Mouse (Mus musculus) cerebellum, postnatal 10 days (tissue): ENCODE data around the gene Ikzf3.

ENCODE experiments used
- DNase-seq, 2 experiments: peaks; one replicate each; pipeline ENCODE4 v3.0.0; 2021; ENCODE audit warnings: mixed read lengths in 2 of 2

The Ikzf3 gene

DNA sequence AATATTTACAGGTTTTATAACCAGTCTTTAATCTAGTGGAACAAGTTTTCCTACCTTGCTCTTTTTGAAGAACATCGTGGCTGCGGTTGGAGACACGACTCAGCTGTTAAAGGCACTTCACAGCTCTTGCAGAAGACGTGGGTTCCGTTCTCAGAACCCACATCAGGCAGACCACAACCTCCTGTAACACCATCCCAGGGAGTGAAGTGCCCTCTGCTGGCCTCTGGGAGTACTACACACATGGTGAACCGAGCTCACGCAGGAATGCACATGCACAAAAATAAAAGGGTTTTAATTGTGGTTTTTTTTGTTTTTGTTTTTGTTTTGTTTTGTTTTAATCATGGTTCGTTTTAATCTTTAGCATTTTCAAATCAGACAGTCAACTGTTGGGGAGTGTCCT is 22.5 kb upstream of the Ikzf3 start:
- DNase-seq: no peak

DNA sequence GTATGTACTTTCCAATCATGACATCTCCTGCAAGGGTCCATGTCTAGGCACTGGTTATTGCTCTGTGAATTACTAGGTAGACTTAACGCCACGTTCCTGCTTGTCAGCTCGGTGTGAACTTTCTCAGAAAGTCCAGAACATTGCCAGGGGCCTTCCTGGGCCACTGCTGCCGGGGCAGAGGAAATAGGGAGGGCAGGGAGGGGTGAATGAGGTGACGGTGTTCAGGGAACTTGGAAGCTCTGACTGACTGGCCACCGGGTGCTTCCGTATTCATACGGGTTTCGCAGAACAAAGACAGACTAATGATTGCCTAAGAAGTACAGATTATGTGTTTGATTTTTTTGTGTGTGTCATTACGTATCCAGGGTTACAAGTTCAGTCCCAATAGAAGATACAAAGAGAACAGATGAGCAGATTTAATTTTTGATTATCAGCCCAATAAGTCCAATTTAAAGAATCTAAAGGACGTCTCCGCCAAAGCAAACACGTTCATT is 18.1 kb upstream of the Ikzf3 start:
- DNase-seq: no peak

DNA sequence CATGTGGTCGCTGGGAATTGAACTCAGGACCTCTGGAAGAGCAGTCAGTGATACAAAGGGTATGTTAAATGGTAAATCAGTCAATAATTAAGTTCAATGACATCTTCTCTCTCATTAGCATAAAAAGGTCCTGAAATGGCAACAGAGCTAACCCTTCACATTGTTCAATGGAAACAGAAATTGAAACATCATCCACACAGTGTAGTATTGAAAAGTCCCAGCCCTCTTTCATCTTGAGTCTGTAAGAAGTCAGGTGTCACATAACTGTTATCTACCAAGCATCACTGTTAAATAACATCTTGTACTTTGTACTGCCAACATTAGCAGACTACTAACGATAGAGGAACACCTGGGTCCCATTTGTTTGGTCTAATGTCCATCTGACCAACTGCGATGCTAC is 17.2 kb upstream of the Ikzf3 start:
- no peak for DNase-seq

DNA sequence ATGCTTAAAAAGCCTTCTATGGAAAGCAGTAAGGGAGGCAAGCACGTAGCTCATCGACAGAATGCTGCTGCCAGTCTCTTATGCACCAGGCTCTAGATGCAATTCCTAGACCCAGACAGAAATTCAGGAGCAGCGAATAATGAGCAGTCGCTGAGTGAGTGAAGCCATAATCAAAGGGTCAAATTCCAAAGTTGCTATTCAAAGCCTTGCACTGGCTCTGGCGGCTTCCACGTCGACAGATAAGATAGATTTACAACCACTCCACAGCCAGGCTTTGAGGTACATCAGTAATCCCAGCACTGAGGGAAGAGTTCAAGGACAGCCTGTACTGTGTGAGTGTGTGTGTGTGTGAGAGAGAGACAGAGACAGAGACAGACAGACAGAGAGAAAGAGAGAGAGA is 15.1 kb upstream of the Ikzf3 start:
- no peak for DNase-seq

DNA sequence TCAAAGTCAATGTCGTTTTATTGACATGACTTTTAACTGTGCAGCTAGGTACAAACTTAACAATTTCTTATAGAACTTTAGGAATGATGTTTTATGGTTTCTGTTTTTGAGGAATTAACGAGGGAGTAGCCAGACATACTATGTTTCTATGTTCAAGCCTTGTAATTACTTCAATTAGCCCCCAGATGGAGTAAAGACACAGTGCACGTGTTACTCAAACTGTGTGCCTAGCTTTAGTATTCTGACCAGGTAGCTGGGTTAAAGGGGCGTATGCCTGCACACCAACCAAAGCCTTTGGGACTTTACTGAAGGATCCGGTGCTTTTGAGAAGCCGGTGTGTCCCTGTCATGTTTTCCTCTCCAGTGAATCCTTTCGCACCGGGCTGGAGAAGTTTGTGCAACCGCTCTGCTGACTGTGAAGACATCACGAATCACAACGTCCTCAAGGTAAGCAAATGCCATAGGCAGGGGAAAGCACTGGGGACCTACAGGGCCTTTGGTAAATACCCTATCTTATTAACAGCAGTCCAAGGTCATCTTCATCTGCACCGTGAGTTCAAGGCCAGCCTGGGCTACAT is 9.4 kb upstream of the Ikzf3 start:
- peak in 1 of 2 experiments; percentile 21 for DNase-seq

DNA sequence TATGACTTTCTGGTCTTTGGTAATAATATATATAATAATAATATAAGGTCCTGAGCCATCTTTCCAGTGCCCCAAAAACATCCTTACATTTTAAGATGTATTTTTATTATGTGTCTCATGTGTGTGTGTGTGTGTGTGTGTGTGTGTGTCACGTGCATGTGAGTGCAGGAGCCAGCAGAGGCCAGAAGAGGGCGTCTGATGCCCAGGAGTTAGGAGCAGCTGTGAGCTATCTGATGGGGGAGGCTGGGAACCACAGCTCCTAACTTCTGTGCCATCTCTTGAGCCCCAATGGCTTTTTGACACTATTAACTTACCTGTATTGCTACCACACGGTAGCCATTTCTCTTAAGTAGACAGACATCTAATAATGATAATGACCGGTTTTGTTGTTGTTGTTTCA is 8.1 kb upstream of the Ikzf3 start:
- DNase-seq: no peak

DNA sequence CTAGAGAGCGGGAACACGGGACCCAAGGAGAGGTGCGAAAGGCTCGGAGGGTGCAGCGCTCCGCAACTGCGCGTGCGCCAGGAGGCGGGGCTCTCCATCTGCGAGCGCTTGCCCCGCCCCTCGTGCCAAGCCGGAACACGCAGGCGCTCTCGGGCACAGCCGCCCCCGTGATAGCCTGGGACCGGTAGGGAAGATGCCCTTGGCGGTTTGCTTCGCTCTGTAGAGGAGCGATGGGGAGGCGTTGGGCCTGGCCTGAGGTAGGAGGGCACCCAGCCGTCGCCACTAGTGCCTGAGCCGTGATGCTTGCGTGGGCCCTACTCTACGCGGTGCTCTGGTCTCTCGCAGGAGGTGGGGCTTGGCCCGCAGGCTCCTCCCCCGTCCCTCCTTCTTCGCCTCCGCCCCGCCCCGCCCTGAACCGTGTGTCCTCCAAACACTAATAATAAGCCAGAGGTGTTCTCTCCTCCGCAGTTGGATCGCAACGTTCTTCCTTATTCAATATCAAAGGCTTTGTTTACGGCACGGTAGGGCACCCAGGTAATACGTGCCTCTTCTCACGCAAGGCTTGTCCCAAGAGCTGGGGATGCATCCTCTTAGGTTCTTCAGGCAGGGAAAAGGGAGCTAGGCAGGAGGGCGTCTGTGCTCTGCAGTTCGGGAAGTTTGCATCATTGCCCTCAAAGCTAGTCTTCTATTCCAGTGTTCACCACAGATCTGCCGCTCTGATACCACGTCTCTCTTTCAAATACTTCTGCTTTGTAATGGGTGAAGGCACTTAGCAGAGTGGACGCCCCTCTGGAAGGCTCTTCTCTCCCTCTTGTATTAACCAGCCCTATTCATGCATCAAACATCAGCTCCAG is 5.4 kb upstream of the Ikzf3 start, which contains the start of gene Zpbp2:
Gene Zpbp2, plus strand, starts transcription at position 123 of the 854 bp plus-strand sequence.
- DNase-seq: peak; percentile 96 to 97

DNA sequence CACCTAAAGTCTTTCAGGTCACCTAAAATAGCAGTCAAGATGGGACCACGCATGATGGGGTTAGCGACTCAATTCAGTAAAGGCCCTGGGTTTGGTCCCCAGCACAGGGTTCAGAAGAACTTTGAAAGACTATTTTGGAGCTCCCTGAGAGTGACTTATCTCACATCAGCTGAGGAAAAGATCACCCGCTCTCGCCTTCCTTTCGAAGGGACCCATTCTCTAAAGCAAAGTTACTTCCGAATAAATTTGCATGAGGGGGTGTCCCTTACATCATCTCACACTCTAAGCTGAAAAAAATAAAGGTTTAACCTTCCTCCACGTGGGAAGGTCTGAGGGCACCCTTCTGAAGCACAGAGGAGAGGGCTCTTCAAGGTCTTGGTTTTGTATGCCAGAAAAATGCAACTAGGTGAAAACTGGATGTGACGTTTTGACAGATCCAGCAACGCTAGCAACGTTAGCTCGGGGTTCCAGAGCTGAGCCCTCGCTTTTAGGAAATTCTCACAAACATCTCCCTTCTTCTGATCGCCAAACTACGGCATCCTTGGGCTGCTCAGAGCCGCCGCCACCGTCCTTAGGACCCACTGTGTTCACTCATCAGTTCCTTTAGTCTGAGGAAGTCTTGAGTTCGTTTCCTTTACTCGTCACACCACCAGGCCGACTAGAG is 4.6 kb upstream of the Ikzf3 start:
- DNase-seq: no peak

DNA sequence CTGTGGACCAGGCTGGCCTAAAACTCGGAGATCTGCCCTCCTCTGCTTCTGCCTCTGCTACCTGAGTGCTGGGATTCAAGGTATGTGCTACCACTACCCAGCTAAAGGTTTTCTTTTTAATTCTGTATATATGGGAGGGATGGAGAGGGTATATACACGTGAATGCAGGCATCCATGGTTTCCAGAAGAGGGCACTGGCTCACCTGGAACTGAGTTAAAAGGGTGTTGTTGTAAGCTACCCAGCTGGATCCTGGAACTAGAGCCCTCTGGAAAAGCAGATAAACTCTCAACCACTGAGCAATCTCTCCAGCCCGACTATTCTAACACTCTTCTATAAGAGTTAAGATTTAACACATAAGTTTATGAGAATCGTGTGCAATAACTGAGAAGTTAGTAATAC is 3.5 kb upstream of the Ikzf3 start:
- no peak for DNase-seq

DNA sequence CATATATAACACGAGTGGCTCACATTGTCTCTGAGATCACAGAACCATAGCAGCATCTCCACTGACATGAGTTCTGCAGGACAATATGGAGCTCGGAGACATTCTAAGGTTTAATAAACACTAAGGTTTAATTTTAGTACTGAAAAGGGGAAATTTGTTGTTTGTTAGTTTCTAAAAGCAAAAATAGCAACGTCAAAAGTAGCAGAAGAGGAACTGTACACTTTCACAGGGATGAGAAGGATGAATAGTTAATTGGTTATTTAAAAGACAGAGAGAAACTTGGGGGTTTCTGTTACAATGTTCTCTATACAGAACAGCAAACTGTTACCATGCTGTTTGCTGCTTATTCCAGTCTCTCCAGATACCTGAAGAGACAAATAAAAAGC is 1.5 kb upstream of the Ikzf3 start:
- DNase-seq: no peak

DNA sequence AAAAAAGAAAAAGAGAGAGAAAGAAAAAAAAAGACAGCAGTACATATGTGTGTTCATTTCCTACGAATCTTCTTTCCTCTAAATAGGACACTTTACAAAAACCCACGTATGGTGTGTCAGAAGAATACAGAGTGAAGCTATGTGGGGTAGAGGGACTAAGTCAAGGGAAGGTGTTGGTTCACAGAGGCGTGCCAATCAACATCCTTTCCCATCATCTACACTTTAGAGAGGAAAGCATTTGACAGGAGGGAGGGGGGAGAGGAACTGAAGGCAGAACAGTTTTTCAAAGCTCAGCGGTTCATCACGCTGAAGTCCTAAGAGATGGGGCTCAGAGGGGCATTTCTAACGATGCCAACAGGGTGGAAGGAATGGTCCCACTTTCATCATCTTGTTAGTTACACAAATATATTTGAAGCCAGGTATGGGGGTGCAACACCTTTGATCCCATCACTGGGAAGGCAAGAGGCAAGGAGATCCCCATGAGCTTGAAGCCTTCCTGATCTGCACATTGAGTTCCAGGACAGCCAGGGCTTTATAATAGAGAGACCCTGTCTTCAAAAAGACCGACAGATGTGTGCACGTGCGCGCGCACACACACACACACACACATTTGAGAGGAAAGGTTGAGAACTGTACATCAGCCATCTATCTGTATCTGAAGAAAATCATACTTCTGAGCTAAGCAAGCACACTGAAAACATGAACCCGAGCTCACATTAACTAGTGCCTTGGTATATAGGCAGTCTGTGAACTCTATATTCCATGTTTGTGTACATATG is 887 bp upstream of the Ikzf3 start:
- DNase-seq: no peak

DNA sequence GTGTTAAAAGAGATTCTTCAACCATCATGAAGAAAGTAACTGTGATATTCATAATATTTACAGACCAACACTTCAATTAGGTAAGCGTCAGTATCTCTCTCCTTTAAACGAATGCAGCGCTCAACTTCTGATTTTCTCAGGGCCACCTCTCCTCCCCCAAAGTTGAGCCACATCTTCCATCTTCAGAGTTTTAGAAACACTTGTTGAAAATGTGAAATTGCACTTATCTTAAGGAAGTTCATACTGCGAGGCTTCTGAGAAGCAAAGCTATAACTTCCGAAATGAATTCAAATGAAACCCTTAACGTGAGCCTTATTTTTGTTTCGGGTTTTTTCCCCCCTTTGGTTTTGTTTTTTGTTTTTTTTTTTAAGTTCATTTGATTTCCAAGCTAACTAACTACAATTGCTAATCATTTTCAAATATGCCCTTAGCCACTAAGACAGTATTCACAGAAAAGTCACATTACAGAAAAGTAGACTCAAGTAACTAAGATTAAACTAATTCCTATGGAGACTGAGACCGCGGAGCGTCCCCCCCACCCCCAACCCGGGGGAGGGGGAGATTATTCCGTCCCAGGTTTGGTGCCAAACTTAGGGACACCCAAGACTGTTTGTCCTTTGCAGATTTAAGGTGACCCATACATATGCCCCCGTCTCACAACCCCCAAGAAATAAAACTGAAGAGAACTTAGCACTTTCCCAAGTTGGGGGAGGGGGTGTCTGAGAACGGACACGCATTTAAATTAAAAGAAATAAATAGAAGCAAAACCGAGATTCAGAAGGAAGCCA is 747 bp downstream of the Ikzf3 start:
- DNase-seq: no peak

DNA sequence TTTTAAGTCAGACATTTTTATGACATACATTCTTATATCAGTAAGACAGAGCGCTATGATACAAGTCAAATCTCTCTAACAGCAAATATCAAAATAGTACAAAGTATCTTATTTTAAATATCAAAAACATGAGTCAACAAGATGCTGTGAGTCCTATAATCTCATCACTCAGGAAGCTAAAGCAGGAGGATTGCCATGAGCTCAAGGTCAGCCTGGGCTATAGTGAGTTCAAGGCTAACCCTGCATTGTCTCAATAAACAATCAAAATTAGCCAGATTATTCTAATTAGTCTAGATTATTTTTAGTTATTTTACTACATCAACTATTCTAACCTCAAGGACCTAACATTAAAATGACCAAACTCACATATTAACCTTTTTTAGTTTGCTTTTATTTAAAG is 2.4 kb downstream of the Ikzf3 start:
- no peak for DNase-seq

DNA sequence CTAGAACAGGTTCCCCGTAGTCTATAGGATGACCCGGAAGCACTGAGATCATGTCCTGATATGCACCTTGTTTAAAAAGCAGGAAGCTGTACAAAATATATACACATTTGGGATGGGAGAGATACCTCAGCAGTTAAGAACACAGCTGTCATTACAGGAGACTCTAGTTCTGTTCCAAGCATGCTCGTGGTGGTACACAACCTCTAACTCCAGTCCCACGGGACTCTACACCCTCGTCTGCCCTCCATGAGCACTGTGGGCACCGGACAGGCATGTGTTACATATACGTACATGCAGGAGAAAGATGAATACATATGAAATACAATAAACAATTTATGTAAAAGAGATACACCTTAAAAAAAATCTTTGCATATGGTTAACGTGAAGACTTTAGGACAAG is 3.3 kb downstream of the Ikzf3 start:
- DNase-seq: no peak

DNA sequence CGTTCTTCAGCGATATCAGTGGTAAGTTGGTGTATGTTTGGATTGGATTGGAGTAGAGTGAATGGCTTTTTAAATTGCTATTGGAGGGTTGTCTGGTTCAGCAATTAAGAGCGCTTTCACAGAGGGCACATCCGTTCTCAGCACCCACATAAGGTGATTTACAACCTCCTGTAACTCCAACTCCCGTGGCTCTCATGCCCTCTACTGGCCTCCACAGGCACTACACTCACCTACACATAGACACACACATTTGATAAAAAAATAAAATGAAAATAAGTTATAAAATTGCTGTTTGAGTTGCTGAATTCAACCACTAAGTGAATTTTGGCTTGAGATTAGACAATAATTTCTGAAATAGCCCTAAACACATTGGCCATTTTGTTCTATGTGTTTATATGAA is 5.5 kb downstream of the Ikzf3 start:
- DNase-seq: no peak

DNA sequence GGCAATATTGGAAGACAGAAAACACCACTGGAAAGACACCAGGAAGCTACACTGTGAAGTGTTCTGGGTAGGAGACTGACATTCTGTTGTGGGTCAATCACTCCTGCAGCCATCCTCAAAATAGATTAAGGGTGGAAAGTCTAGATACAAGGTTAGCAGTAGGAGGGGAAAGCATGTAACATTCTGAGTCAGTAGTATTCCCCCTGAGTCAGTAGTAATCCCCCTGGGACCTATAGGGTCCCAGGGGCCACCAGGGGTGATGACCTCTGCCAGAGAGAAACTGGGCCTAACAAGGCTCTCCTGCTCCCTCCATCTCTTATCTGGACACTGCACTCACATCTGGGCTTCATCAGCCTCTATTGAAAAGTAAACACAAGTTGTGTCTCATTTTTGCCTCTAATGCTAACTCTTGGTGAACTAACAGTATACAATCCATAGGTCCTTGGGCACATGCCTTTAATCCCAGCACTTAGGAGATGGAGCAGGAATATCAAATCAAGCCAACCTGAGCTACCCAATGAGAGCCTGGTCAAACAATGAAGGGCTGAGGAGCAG is 8.3 kb downstream of the Ikzf3 start:
- DNase-seq: no peak

DNA sequence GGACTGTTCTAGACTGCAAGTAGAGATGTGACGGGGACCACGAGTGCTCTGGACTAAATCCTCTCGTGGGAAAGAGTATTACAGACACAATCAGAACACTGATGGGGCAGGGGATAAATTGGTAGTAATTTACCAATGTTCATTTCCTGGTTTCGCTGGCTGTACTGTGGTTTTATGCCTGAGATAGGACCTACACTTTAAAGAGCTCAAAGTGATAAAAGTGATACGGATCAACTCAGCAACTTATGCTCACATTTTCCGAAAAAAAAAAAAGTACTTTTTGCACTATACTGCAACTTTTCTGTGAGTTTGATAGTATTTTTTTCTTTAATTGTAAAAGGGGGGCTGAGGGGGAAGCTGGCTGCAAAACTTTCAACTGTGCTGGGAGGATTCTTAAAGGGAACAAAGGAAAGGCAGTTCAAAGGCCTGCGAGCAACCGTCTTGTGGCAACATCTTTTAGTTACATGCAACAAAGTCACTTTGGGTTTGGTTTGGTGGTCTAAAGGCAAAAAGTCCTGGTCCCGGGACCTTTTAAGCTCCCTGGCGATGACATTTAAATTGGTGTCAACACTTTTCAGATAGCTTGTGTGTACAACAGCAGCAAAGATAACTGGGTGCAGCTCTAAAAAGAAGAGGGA is 18.9 kb downstream of the Ikzf3 start:
- DNase-seq: no peak

DNA sequence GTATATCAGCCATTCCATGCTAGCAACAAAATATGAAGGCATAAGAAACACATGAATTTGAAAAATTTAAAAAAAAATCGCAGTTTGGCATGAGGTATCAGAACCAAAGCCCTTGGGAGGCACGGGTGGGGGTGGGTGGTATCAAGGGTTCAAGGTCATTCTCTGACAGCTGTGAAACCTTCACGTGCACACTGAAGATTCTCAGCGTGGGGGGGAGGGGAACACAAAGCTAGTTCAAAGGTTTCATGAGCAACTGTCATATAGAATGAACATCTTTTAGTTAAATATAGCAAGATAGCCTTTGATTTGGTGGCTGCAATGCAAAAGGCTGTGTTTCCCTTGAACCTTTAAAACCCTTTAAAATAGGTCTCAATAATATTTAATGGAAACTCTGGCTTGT is 20.7 kb downstream of the Ikzf3 start:
- DNase-seq: no peak

DNA sequence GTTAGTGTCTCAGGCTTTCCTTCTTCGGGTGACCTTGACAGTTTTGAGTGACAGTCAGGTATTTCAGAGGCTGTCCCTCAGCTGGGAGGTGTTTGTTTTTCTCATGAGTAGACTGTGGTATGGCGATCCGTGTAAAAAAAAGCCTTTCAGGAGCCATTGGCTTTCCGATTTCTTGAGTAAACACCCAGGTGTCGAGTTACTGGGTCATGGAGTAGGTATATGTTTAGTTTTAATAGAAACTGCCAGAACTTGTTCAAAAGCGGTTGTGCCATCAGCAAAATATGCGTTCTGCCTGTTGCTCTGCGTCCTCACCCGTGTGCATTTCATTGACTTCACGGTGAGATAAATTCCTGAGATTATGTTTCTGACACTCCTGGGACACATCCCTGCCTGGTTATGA is 25.4 kb downstream of the Ikzf3 start:
- no peak for DNase-seq

DNA sequence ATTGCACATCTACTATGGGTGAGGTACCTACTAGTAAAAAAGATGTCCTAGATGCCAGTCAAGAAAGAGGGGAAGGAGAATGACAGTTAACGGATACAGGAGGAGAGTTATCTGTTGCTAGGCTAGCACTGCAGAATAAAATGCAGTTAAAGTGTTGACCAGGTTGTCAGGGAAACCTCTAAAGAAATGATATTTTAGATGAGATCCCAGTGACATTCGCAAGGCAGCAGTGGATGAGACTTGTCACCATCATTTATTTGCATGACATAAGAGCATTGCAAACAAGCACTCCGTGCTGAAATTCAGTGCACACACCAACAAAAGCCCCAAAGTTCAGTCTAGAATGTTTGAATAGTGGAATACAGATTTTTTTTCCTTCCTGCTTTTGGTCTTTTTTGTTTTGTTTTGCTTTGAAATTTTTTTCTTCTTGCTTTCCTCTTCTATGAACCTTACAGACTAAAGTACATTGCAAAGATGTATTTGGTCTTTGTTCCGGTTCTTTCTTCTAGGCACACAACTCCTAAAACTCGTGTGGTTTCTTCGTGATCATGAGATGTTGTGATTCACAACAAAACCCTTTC is 32.4 kb downstream of the Ikzf3 start:
- DNase-seq: no peak

DNA sequence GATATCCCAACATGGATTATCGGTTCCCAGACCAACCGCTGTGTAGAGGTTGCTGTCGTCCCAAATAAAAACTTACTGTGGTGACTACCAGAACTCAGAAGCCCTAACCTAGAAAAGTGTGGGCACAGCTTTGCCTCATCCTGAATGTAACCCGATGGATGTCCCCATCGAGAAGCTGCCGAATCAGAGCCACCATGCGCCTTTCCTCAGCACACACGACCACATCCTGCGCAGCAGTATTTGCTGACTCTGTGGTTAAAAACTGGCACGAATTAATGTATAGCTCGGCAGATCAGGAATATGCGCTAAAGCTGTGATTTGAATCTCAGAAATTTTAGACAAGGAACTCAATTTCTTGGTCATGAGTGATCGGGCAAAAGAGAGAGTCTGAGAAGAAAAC is 33.0 kb downstream of the Ikzf3 start:
- no peak for DNase-seq
